Mouse (Mus musculus): ENCODE measurements at regions not wholly inside any gene's neighbourhood (a gene's known extent, or its start where the extent isn't known, plus 50 kb on each side); places are given as distances from the start of the nearest gene placed in this dataset.

DNA sequence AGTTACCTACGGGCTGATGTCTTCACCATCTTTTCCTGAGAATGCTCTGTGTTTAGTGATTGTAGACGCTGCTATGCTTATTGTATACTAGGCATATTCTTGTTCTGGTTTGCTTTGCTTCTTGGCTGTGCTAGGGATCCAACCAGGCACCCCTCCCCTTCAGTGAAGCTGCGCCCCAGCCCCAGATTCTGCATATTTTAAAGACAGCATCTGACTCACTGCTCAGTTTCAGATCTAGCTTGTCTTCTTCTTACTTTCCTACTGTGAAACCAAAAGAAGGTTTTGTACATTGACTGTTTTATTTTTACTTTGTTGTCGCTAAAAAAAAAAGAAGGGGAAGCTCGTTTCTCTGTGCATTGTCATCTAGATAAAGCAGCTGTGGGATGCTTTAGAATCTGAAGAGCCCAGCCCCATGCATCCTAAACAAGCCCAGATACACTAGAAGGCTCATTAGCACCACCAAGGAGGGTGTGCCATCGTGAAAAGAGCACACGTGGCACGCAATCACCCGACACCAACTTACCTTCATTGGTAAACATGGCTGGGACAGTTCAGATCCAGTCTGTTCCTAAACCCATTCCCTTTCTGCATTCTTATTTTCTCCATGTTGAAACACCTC lies 83.7 kb upstream of the Phyhipl start:
- DNase-seq (ENCODE audit: low spot score in 2 of 2): no peak

DNA sequence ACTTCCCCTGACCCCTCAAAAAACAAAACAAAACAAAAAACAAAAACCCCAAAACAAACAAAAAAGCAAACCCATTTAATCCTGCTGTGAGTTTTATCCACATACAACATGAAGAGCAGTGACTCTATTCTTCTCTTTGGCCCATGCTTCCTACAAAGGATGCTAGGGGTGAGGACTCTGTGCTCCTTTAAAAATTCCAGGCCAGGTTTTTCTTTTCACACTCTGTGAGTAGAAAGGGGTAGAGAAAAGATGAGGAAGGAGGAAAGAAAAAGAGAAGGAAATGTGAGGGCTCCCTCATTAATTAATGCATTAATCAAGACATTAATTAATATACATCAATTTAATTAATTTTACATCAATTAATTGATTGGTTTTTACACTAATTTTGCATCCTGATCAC lies 82.9 kb upstream of the Phyhipl start:
- DNase-seq (ENCODE audit: low spot score in 2 of 2): no peak

DNA sequence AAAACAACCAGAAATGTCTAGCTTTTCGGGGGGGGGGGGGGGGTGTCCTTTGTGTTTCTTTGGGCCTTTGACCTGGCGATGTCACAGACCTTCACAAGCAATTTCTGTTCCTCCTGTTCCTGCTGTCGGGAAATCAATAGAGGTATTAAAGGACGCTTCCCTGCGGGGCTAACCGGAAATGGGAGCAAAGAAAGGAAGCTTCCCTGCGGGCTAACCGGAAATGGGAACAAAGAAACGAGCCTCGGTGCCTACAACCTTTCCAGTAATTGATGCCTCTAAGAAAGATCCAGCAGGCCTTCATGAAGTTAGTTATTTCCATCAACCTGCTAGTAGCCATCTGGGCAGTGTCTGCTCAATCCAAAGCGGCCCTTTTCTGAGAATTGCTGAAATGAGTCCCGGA lies 78.2 kb upstream of the Phyhipl start:
- no peak for DNase-seq (ENCODE audit: low spot score in 2 of 2)

DNA sequence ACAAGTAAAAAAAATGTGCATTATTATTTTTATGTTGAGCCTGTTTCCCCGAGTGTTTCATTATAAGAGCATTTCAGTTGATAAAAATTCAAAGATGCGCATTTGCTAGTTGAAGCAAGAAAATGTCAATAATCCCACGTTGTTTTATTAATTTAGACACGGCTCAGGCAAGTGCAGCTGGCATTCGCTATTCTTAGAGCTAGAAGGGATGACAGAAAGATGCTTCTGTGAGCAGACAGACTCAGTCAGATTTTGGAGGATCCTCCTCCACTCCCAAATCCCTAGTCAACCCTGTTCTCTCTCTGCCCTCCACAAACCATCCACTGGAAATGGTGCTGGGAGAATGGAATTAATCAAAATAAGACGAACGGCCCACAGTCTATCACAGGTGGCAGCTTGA lies 77.7 kb upstream of the Phyhipl start:
- DNase-seq (ENCODE audit: low spot score in 2 of 2): no peak

DNA sequence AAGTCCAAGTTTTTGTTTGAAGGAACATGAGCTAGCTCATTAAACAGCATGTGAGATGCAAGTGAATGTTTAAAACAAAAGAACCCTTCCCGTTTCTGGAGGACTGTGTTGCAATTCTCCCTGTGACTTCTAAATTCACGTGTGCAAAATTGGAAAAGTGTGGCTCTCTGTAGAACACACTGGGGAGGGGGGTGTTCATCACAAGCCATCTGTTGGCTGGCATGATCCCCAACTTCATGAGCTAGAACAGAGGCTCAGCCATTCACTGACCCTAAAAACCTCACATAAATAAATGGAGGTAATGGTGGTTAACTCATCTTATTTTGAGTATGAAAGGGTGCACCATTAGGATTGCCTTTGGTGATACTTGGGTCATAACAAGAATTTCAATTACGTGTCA lies 69.3 kb upstream of the Phyhipl start:
- no peak for DNase-seq (ENCODE audit: low spot score in 2 of 2)

DNA sequence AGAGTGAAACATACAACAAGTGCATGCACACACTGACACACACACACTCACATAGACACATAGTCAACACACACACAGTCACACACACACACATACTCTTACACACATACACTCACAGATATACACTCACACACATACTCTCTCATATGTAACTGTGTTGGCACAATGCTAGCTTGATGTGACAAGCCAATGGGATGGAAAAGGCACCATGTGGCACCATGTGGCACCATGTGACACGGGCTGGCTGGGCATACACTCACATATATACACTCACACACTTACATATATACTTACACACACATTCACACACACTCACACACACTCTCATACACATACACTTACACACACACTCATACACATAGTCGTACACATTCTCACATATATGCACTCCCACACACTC lies 67.0 kb upstream of the Phyhipl start:
- no peak for DNase-seq (ENCODE audit: low spot score in 2 of 2)

DNA sequence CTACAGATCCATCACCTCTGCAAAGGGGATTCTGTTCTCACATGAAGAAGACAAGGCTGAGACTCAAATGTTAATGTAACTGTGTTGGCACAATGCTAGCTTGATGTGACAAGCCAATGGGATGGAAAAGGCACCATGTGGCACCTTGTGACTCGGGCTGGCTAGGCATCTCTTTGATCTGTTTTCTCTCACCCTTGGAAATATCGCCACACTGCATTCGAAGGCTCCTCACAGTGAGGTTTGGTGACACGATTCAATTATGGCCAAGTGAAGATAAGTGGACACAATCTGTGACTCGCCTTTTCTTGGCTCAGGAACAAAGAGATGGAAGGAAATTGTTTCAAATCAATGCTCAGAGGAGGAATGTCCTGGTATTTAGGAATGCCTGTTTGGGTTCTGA lies 66.6 kb upstream of the Phyhipl start:
- DNase-seq (ENCODE audit: low spot score in 2 of 2): no peak

DNA sequence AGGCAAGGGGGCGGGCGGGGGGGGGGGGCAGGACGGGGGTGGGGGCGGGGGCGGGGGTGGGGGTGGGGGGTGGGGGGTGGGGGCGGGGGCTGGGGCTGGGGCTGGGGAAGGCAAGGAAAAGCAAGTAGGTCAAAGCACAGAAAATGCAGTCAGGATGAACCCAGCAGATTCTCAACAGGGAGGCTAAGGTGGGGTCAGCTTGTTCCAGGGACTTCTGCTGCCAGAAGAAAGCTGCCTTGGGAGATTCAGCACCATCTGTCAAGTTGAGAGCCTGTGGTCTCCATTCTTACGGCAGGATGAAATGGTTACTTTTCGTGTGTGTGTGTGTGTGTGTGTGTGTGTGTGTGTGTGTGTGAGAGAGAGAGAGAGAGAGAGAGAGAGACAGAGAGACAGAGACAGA lies 61.7 kb upstream of the Phyhipl start:
- DNase-seq (ENCODE audit: low spot score in 2 of 2): no peak

DNA sequence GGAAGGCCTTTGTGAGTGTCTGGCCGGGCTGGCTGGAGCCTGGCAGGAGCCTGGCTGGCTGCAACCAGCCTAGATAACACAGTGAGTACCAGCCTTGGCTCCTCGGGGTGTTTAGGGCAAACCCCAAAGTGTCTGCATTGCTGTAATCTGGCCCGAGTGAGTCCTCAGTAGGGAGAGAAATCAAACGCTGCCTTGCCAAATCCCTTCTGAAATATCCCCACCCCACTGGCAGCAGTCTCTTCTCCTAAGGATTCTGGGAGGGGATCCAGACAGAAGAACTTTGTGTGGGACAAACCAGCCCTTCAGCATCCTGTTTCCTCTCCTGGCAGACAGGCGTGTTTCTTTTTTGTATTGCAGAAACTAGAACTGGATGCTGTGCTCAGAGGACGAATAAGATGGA lies 61.3 kb upstream of the Phyhipl start:
- peak; percentile 67 to 82 for DNase-seq (ENCODE audit: low spot score in 2 of 2)

DNA sequence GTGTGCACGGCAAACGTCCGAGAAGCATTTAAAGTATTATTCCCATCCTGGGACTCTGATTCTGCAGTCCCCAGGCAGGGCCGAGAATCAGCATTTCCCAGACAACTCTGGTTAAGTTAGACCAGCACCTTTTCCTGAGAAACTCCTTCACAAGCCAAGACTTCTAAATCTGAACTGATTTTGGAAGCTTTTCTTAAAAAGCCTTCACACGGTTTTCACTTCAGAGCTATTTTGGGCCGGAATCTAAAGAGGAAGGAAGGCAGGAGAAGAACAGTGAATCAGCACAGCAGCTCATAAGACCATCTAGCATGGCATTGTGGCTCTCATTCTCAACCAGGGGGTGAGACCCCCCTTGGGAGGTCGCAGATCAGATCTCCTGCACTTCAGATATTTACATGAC lies 57.5 kb upstream of the Phyhipl start:
- peak; percentile 28 to 71 for DNase-seq (ENCODE audit: low spot score in 2 of 2)

DNA sequence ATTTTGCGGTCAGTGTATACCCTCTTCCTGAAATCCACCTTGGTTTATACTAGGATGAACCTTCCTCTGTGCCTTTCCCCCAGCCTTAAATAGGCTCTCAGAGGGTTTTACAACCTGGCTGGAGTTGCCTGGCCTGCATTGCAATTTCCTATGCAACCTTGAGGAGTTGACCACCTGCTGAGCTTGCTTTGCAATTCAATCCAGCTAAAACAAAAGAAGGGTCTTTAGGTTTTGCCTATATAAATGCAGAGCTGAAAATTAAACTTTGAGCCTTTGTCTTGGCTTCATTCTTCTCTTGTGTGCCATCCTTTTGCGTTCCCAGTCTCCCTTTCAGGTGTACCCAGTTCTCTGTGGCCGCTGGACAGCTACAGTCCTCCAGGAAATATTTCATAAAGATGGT lies 53.0 kb upstream of the Phyhipl start:
- DNase-seq (ENCODE audit: low spot score in 2 of 2): no peak

Data from frontal cortex, postnatal 36 days (tissue).